Mouse (Mus musculus) MEL (cell line): ENCODE measurements around the gene Ppp1r3g. TPM values are rescaled to one million over a fixed set of nuclear protein-coding genes. Genes with fewer than 3 reads are reported as not detected.

Experiments used
- DNase-seq: peaks from one replicate; pipeline ENCODE4 v3.0.0; 2011; ENCODE audit warnings: low read depth, low spot score
- H3K27ac ChIP-seq: 2 replicates; pipeline ENCODE4 v1.5.1; 2012; ENCODE audit warnings: low read depth, mild to moderate bottlenecking, control low read depth, low read length, moderate library complexity; ENCODE audit not compliant: control insufficient read depth
- H3K27me3 ChIP-seq, 2 experiments: fragments of 150-350 bp in 1 of 2; sonication (generic) in 1 of 2; 2 replicates each; pipeline ENCODE4 v1.6.1; 2012; ENCODE audit warnings: low read length in 2 of 2, mild to moderate bottlenecking in 2 of 2, improper control_type of control experiment in 1 of 2, moderate library complexity in 1 of 2; ENCODE audit not compliant: insufficient read depth in 2 of 2, control insufficient read depth in 1 of 2
- H3K36me3 ChIP-seq, 2 experiments: 2 replicates each; pipeline ENCODE4 v1.6.1; 2012 to 2014; ENCODE audit warnings: low read length in 2 of 2, improper control_type of control experiment in 1 of 2, inconsistent platforms in 1 of 2, mild to moderate bottlenecking in 1 of 2; ENCODE audit not compliant: insufficient read depth in 2 of 2, control insufficient read depth in 1 of 2
- H3K4me1 ChIP-seq, 2 experiments: fragments of 150-350 bp in 1 of 2; sonication (generic) in 1 of 2; 2 replicates each; pipeline ENCODE4 v1.6.1; 2012; ENCODE audit warnings: low read length in 2 of 2, improper control_type of control experiment in 1 of 2, mild to moderate bottlenecking in 1 of 2; ENCODE audit not compliant: insufficient read depth in 2 of 2, control insufficient read depth in 1 of 2
- H3K4me3 ChIP-seq, 2 experiments: fragments of 150-350 bp in 1 of 2; sonication (generic) in 1 of 2; 2 replicates each; pipeline ENCODE4 v1.5.1; 2012; ENCODE audit warnings: low read depth in 2 of 2, low read length in 2 of 2, mild to moderate bottlenecking in 2 of 2, moderate library complexity in 2 of 2, control low read depth in 1 of 2, improper control_type of control experiment in 1 of 2; ENCODE audit not compliant: control insufficient read depth in 1 of 2, insufficient read depth in 1 of 2
- H3K79me2 ChIP-seq: 2 replicates; pipeline ENCODE4 v1.6.1; 2012; ENCODE audit warnings: mild to moderate bottlenecking, low read length, moderate library complexity; ENCODE audit not compliant: control insufficient read depth, poor library complexity, insufficient read depth
- H3K9ac ChIP-seq: 2 replicates; pipeline ENCODE4 v1.6.1; 2012; ENCODE audit warnings: low read depth, mild to moderate bottlenecking, control low read depth, low read length, moderate library complexity; ENCODE audit not compliant: control insufficient read depth, poor library complexity, severe bottlenecking
- H3K9me3 ChIP-seq: fragments of 150-350 bp; sonication (generic); replicated peaks from 2 replicates; pipeline ENCODE4 v1.6.1; 2012; ENCODE audit warnings: mild to moderate bottlenecking, low read length, improper control_type of control experiment, moderate library complexity; ENCODE audit not compliant: insufficient read depth
- BHLHE40 ChIP-seq: IDR thresholded peaks from 2 replicates; pipeline ENCODE4 v1.6.1; 2012; ENCODE audit warnings: low read depth, mild to moderate bottlenecking, inconsistent platforms, low read length, improper control_type of control experiment, borderline replicate concordance
- CHD2 ChIP-seq: IDR thresholded peaks from 2 replicates; pipeline ENCODE4 v1.6.1; 2011; ENCODE audit warnings: low read length, improper control_type of control experiment
- CTCF ChIP-seq, 3 experiments: IDR thresholded peaks in 2 of 3; conservative IDR thresholded peaks in 1 of 3; 2 replicates each; pipeline ENCODE4 v1.5.1; 2011 to 2012; ENCODE audit warnings: low read length in 3 of 3, low read depth in 2 of 3, mild to moderate bottlenecking in 2 of 3, improper control_type of control experiment in 1 of 3, inconsistent platforms in 1 of 3, mixed read lengths in 1 of 3, moderate library complexity in 1 of 3; ENCODE audit not compliant: control insufficient read depth in 1 of 3, insufficient read depth in 1 of 3, poor library complexity in 1 of 3, severe bottlenecking in 1 of 3
- E2F4 ChIP-seq: IDR thresholded peaks from 2 replicates; pipeline ENCODE4 v1.6.1; 2011; ENCODE audit warnings: low read depth, low read length, improper control_type of control experiment, borderline replicate concordance
- ETS1 ChIP-seq: IDR thresholded peaks from 2 replicates; pipeline ENCODE4 v1.6.1; 2012; ENCODE audit warnings: low read depth, mild to moderate bottlenecking, inconsistent platforms, low read length, improper control_type of control experiment, moderate library complexity
- GATA1 ChIP-seq: IDR thresholded peaks from 2 replicates; pipeline ENCODE4 v1.6.1; 2011; ENCODE audit warnings: low read depth, low read length, improper control_type of control experiment
- JUND ChIP-seq: IDR thresholded peaks from 2 replicates; pipeline ENCODE4 v1.6.1; 2011; ENCODE audit warnings: low read depth, mild to moderate bottlenecking, improper control_type of control experiment, low read length
- MAX ChIP-seq: IDR thresholded peaks from 2 replicates; pipeline ENCODE4 v1.6.1; 2011; ENCODE audit warnings: low read length, improper control_type of control experiment
- MAZ ChIP-seq: IDR thresholded peaks from 2 replicates; pipeline ENCODE4 v1.6.1; 2012; ENCODE audit warnings: low read depth, mild to moderate bottlenecking, inconsistent platforms, low read length, improper control_type of control experiment
- MXI1 ChIP-seq: IDR thresholded peaks from 2 replicates; pipeline ENCODE4 v1.6.1; 2011; ENCODE audit warnings: mild to moderate bottlenecking, low read depth, low read length, improper control_type of control experiment
- MYB ChIP-seq: IDR thresholded peaks from 2 replicates; pipeline ENCODE4 v1.6.1; 2011; ENCODE audit warnings: mild to moderate bottlenecking, low read depth, low read length, improper control_type of control experiment
- NELFE ChIP-seq: IDR thresholded peaks from 2 replicates; pipeline ENCODE4 v1.6.1; 2011; ENCODE audit warnings: low read depth, low read length, improper control_type of control experiment
- SIN3A ChIP-seq: IDR thresholded peaks from 2 replicates; pipeline ENCODE4 v1.6.1; 2012; ENCODE audit warnings: low read length, improper control_type of control experiment, inconsistent platforms
- TAL1 ChIP-seq: IDR thresholded peaks from 2 replicates; pipeline ENCODE4 v1.6.1; 2012; ENCODE audit warnings: mild to moderate bottlenecking, inconsistent platforms, low read length, moderate library complexity, mixed read lengths
- TBP ChIP-seq: IDR thresholded peaks from 2 replicates; pipeline ENCODE4 v1.8.0; 2011; ENCODE audit warnings: low read depth, low read length, improper control_type of control experiment
- UBTF ChIP-seq: IDR thresholded peaks from 2 replicates; pipeline ENCODE4 v1.6.1; 2012; ENCODE audit warnings: low read depth, mild to moderate bottlenecking, inconsistent platforms, low read length, improper control_type of control experiment, moderate library complexity, borderline replicate concordance; ENCODE audit not compliant: insufficient read depth
- USF2 ChIP-seq, 2 experiments: IDR thresholded peaks; 2 replicates each; pipeline ENCODE4 v1.6.1; 2011 to 2012; ENCODE audit warnings: improper control_type of control experiment in 2 of 2, low read length in 2 of 2, borderline replicate concordance in 1 of 2, inconsistent platforms in 1 of 2, low read depth in 1 of 2, mild to moderate bottlenecking in 1 of 2; ENCODE audit not compliant: insufficient read depth in 1 of 2
- ZC3H11A ChIP-seq: IDR thresholded peaks from 2 replicates; pipeline ENCODE4 v1.6.1; 2012; ENCODE audit warnings: low read depth, mild to moderate bottlenecking, inconsistent platforms, low read length, improper control_type of control experiment
- ZMIZ1 ChIP-seq: IDR thresholded peaks from 2 replicates; pipeline ENCODE4 v1.6.1; 2012; ENCODE audit warnings: low read depth, mild to moderate bottlenecking, inconsistent platforms, low read length, improper control_type of control experiment, moderate library complexity
- polyA plus RNA-seq, 2 experiments: library from polyadenylated mRNA; stranded (reverse) in 1 of 2; unstranded in 1 of 2; fragments of >175 nt in 1 of 2; fragments of >200 nt in 1 of 2; gene quantifications; 2 replicates each; pipeline versions ENCODE4 v1.2.1 to v1.2.4; 2012; ENCODE audit warnings: low replicate concordance in 2 of 2, low read depth in 1 of 2; ENCODE audit not compliant: insufficient read length in 2 of 2, insufficient read depth in 1 of 2, missing spikeins in 1 of 2
- total RNA-seq: library from RNA; depleted of rRNA; stranded (reverse); fragments of 300-350 nt; gene quantifications from 2 replicates; pipeline ENCODE4 v1.2.3, GENCODE M21; 2012

Gene Ppp1r3g
- total and polyA plus RNA-seq, 3 experiments, result not detected

DNA sequence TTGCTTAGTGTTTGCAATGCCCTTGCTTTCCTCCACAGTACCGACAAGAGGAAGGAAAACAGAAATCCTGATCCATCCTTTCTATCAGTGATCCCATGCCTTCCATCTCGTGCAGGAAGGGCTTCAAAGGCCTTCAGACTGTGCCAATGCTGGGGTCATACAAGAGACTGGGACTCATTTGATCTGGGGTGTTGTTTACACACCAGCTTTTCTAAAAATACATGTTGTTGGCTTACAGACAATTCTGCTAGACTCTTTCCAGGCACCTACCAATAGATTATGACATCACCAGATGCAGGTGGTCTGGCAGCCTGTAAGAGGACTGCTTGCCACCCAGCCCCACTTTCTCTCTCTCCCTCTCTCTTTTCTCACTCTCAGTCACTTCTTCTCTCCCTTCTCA, 51.3 kb downstream of the Ppp1r3g start:
- no peaks in the 10 kb centered on the region for H3K4me1 ChIP-seq
- H3K36me3 ChIP-seq, result peaks cover 0 to 2% of the 10 kb centered on the region in 2 experiments; a peak in 1 of 4 replicates
- H3K79me2 ChIP-seq, result no peaks in the 10 kb centered on the region
- H3K27me3 ChIP-seq, result no peaks in the 10 kb centered on the region
- no peak overlapping the region for H3K4me3 ChIP-seq
- H3K9ac ChIP-seq, result no peak overlapping the region
- H3K27ac ChIP-seq, result no peak overlapping the region
- H3K9me3 ChIP-seq, result no peaks in the 10 kb centered on the region
- DNase-seq, result no peak
- no peak for TF ChIP-seq NELFE
- TF ChIP-seq GATA1, result no peak
- no peak for TF ChIP-seq ETS1
- TF ChIP-seq JUND, result no peak
- TF ChIP-seq CTCF (IDR thresholded peaks at IDR 0.05 in 2 of 3, conservative IDR thresholded peaks at IDR 0.05 in 1 of 3; ENCODE audit: control insufficient read depth in 1 of 3, insufficient read depth in 1 of 3, low read depth in 2 of 3, low read length in 3 of 3, poor library complexity in 1 of 3, severe bottlenecking in 1 of 3), result no peak
- no peak for TF ChIP-seq TBP
- TF ChIP-seq MAZ, result no peak
- TF ChIP-seq SIN3A, result no peak

DNA sequence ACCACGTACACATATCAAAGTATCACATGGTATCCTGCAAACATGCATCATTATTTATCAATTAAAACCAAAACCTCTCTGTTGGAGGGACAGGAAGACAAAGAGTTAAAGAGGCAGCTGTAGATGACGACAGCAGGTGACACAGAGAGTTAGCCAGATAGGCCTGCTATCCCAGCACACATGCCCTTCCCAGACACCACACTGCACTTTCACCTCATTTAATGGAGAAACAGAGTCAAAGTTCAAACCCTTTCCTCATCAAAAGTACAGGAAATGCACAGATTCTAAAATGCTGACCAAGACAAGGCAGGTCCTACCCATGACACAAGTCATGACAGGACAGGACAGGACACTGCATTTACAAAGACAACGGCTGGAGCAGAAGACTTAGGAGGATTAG, 57.0 kb downstream of the Ppp1r3g start:
- no peak for TF ChIP-seq ZMIZ1
- TF ChIP-seq UBTF, result no peak
- TF ChIP-seq TAL1, result no peak
- no peak for TF ChIP-seq BHLHE40
- no peak for TF ChIP-seq MYB
- no peak for TF ChIP-seq MAX
- TF ChIP-seq CHD2, result no peak
- no peak for TF ChIP-seq SIN3A
- TF ChIP-seq E2F4, result no peak
- no peak for TF ChIP-seq ETS1
- TF ChIP-seq MXI1, result no peak
- no peak for TF ChIP-seq JUND
- no peak for TF ChIP-seq ZC3H11A
- no peak for TF ChIP-seq USF2 (IDR thresholded peaks at IDR 0.05; ENCODE audit: borderline replicate concordance in 1 of 2, insufficient read depth in 1 of 2, low read depth in 1 of 2, low read length in 2 of 2)
- H3K27ac ChIP-seq, result no peak overlapping the region
- DNase-seq, result no peak
- no peaks in the 10 kb centered on the region for H3K27me3 ChIP-seq
- no peaks in the 10 kb centered on the region for H3K9me3 ChIP-seq
- H3K4me1 ChIP-seq, result no peaks in the 10 kb centered on the region
- no peaks in the 10 kb centered on the region for H3K79me2 ChIP-seq
- no peak overlapping the region for H3K9ac ChIP-seq
- no peak overlapping the region for H3K4me3 ChIP-seq
- H3K36me3 ChIP-seq, result peaks cover 2 to 3% of the 10 kb centered on the region in 2 experiments; a peak in 1 of 4 replicates
